Comparison of ENCODE assay signal across 8 mouse cellular contexts in the genomic region with DNA sequence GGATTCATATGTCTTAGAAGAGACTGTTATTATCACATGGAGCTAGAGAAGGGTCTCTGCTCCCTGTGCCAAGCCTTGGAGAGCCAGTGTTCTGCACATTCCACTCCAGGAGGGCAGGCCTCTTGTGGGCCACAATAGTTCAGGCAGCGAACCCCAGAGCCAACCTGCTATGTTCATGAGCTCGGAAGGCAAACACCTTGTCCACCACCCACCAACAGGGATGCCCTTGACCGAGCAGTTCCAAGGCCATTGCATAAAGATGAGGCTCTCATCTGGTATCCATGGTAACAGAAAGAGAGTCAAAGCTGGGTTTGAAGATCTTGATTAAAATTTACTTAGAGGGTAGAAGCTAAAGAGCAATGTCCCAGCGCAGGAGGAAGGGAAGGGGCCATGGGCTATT.
A peak's percentile ranks its signal among the peaks of the same experiment; 100 is the strongest.
DNase-seq lines count a peak whose midpoint lies in the region; ATAC-seq lines count a peak whose summit lies in the region.

No protein-coding gene starts in this region.

- peaks cover 72% of the 10 kb centered on the region for H3K4me1 ChIP-seq in heart, embryonic 13.5 days
- peaks cover 76% of the 10 kb centered on the region for H3K4me1 ChIP-seq in embryonic facial prominence, embryonic 12.5 days
- peaks cover 13% of the 10 kb centered on the region for H3K4me1 ChIP-seq in midbrain, embryonic 14.5 days (ENCODE audit: control insufficient read depth, insufficient read depth, low read length)

- H3K9me3 ChIP-seq in heart, embryonic 13.5 days, result no peaks in the 10 kb centered on the region
- no peaks in the 10 kb centered on the region for H3K9me3 ChIP-seq in embryonic facial prominence, embryonic 12.5 days
- H3K9me3 ChIP-seq in midbrain, embryonic 14.5 days (ENCODE audit: control insufficient read depth, low read length), result no peaks in the 10 kb centered on the region

- intact Hi-C loops in heart, postnatal 36 days (cut with DNase I), result no loop called here

- 0 out of 2 replicates have a peak overlapping the region, but pooled peaks have one; percentile 20 for H3K27ac ChIP-seq in heart, embryonic 13.5 days (replicated peaks)
- peak overlapping the region; percentile 87 for H3K27ac ChIP-seq in embryonic facial prominence, embryonic 12.5 days
- H3K27ac ChIP-seq in midbrain, embryonic 14.5 days (replicated peaks; ENCODE audit: low read depth, low read length), result peak overlapping the region; percentile 32; the same call in 1 of the 2 replicates

- no peak overlapping the region for H3K4me3 ChIP-seq in heart, embryonic 13.5 days
- no peak overlapping the region for H3K4me3 ChIP-seq in embryonic facial prominence, embryonic 12.5 days
- H3K4me3 ChIP-seq in midbrain, embryonic 14.5 days (replicated peaks; ENCODE audit: low read depth, low read length), result no peak overlapping the region

- DNase-seq in heart, postnatal 36 days, result no peak
- DNase-seq in kidney, adult 8-10 months, result peak; percentile 13 to 38
- peak; percentile 62 for DNase-seq in midbrain, embryonic 14.5 days
- no peak for DNase-seq in layer of hippocampus, postnatal 25 days (ENCODE audit: extremely low spot score in 1 of 2, low spot score in 1 of 2)
- DNase-seq in yolk sac, embryonic 10.5 days (ENCODE audit: low spot score), result no peak

- H3K9ac ChIP-seq in heart, embryonic 13.5 days, result peak overlapping the region; percentile 59; the same call in 1 of the 2 replicates
- no peak overlapping the region for H3K9ac ChIP-seq in embryonic facial prominence, embryonic 12.5 days
- no peak overlapping the region for H3K9ac ChIP-seq in midbrain, embryonic 14.5 days (replicated peaks; ENCODE audit: low read length)

- peak overlapping the region; percentile 51 for H3K4me2 ChIP-seq in heart, embryonic 13.5 days
- H3K4me2 ChIP-seq in embryonic facial prominence, embryonic 12.5 days (replicated peaks), result peak overlapping the region; percentile 14
- H3K4me2 ChIP-seq in midbrain, embryonic 14.5 days (ENCODE audit: low read length), result peak overlapping the region; percentile 27

- WGBS in heart, embryonic 13.5 days, result 50% methylated on average over 4 of the region's 4 CpGs
- 21% methylated on average over 4 of the region's 4 CpGs for WGBS in embryonic facial prominence, embryonic 12.5 days
- 15% methylated on average over 4 of the region's 4 CpGs for WGBS in midbrain, embryonic 14.5 days

- no peaks in the 10 kb centered on the region for H3K27me3 ChIP-seq in heart, embryonic 13.5 days (replicated peaks)
- no peaks in the 10 kb centered on the region for H3K27me3 ChIP-seq in embryonic facial prominence, embryonic 12.5 days
- H3K27me3 ChIP-seq in midbrain, embryonic 14.5 days (ENCODE audit: control insufficient read depth, insufficient read depth, low read length), result no peaks in the 10 kb centered on the region

- no peak for ATAC-seq in heart, embryonic 13.5 days (ENCODE audit: extremely low read depth, insufficient number of reproducible peaks, low FRiP score, low TSS enrichment)
- no peak for ATAC-seq in embryonic facial prominence, embryonic 12.5 days (ENCODE audit: insufficient number of reproducible peaks, insufficient read depth, low FRiP score, low TSS enrichment)
- ATAC-seq in midbrain, embryonic 14.5 days (ENCODE audit: low FRiP score, low TSS enrichment), result no peak
- no peak for ATAC-seq in frontal cortex, adult (ENCODE audit: low TSS enrichment)

- no peaks in the 10 kb centered on the region for H3K36me3 ChIP-seq in heart, embryonic 13.5 days
- no peaks in the 10 kb centered on the region for H3K36me3 ChIP-seq in embryonic facial prominence, embryonic 12.5 days
- H3K36me3 ChIP-seq in midbrain, embryonic 14.5 days (ENCODE audit: control insufficient read depth, insufficient read depth, low read length), result no peaks in the 10 kb centered on the region

Comparison
In these comparisons a context has a peak if more than half of its experiments do, and no peak if none do; other contexts are left out.
1. H3K27ac ChIP-seq: peak in every context shown above with its lines; median percentile 87 in embryonic facial prominence, embryonic 12.5 days; 32 in midbrain, embryonic 14.5 days; 20 in heart, embryonic 13.5 days.
2. DNase-seq: peak in kidney, adult 8-10 months (2 of 2) and midbrain, embryonic 14.5 days (single experiment); none in heart, postnatal 36 days (0 of 2), layer of hippocampus, postnatal 25 days (0 of 2) and yolk sac, embryonic 10.5 days (single experiment).
3. Peak in every context shown above with its lines, with median percentiles within 50 percentile points of each other: H3K4me2 ChIP-seq.